Mouse (Mus musculus): ENCODE data around the gene Slc25a54. TPM values are rescaled to one million over a fixed set of nuclear protein-coding genes. Genes with fewer than 3 reads are reported as not detected.

Gene Slc25a54
- polyA plus RNA-seq, 1 experiment: not detected

- no peak for TF ChIP-seq GATA1 (IDR thresholded peaks at IDR 0.05; ENCODE audit: low read length)
Measured at GRCm38 (mm10) chr3:109164644-109165043, 84.4 kb downstream of the Slc25a54 start.

GRCm38 (mm10) chr3:109165214-109165829 is 85.1 kb downstream of the Slc25a54 start:
- no peak for TF ChIP-seq GATA1 (IDR thresholded peaks at IDR 0.05; ENCODE audit: low read length)

Other genes starting within 250 kb of the Slc25a54 start
- gene Stxbp3, start 239.9 kb upstream of the Slc25a54 start, polyA plus RNA-seq (2012): 9.7 and 11.4 TPM in 2 replicates
- gene Fndc7, start 190.5 kb upstream of the Slc25a54 start, polyA plus RNA-seq (2012): not detected in 2 replicates
- gene Prpf38b, start 168.7 kb upstream of the Slc25a54 start, polyA plus RNA-seq (2012): 110 and 127 TPM in 2 replicates
- 0.03 TPM in 1 of 2 replicates, not detected in the other for gene Henmt1, start 140.6 kb upstream of the Slc25a54 start, polyA plus RNA-seq (2012)
- not detected in 2 replicates for gene Gm9857, start 140.0 kb upstream of the Slc25a54 start, polyA plus RNA-seq (2012)
- gene Fam102b, start 52.9 kb upstream of the Slc25a54 start, polyA plus RNA-seq (2012): not detected in 2 replicates
- not detected in 2 replicates for gene Slc25a24, start 42.7 kb downstream of the Slc25a54 start, polyA plus RNA-seq (2012)

All from G1E-ER4 (cell line).